Mouse (Mus musculus) brain, embryonic 14.5 days (tissue): Measurements from ENCODE around the gene Ano6. TPM values are rescaled to one million over a fixed set of nuclear protein-coding genes. Genes with fewer than 3 reads are reported as not detected.

ENCODE experiments used
- DNase-seq: peaks from one replicate; pipeline ENCODE4 v3.0.0-alpha.2; 2011; ENCODE audit warnings: low read depth
- CTCF ChIP-seq: fragments of 200-500 bp; IDR thresholded peaks from 2 replicates; pipeline ENCODE4 v1.5.1; 2012; ENCODE audit warnings: inconsistent platforms, mild to moderate bottlenecking, moderate library complexity, borderline replicate concordance; ENCODE audit not compliant: insufficient read depth, insufficient read length; ENCODE audit errors: extremely low read depth
- POLR2A ChIP-seq: fragments of 200-500 bp; IDR thresholded peaks from 2 replicates; pipeline ENCODE4 v1.6.1; 2012; ENCODE audit warnings: mild to moderate bottlenecking, inconsistent platforms, borderline replicate concordance; ENCODE audit not compliant: poor library complexity, insufficient read depth, insufficient read length, severe bottlenecking; ENCODE audit errors: extremely low read depth
- polyA plus RNA-seq: library from polyadenylated mRNA; depleted of rRNA; stranded (reverse); fragments of >200 nt; gene quantifications from 2 replicates; pipeline ENCODE4 v1.2.3, GENCODE M21; 2012

The Ano6 gene
- polyA plus RNA-seq, 1 experiment, result 32.5 TPM

GRCm38 (mm10) chr15:95789562-95790528, 798 bp upstream of the Ano6 start:
- TF ChIP-seq CTCF, result no peak
- no peak for TF ChIP-seq POLR2A
- DNase-seq, result peak; percentile 70

- DNase-seq, result peak; percentile 40
- TF ChIP-seq CTCF (no peak), POLR2A (no peak)
Measured at GRCm38 (mm10) chr15:95791141-95791791, 623 bp downstream of the Ano6 start.

GRCm38 (mm10) chr15:95791855-95792254, 1.2 kb downstream of the Ano6 start:
- DNase-seq, result no peak
- no peak for TF ChIP-seq CTCF
- TF ChIP-seq POLR2A, result no peak

GRCm38 (mm10) chr15:95792261-95793260, 1.9 kb downstream of the Ano6 start:
- peak; percentile 43 for DNase-seq
- TF ChIP-seq POLR2A (no peak), CTCF (peak; percentile 66)

DNA sequence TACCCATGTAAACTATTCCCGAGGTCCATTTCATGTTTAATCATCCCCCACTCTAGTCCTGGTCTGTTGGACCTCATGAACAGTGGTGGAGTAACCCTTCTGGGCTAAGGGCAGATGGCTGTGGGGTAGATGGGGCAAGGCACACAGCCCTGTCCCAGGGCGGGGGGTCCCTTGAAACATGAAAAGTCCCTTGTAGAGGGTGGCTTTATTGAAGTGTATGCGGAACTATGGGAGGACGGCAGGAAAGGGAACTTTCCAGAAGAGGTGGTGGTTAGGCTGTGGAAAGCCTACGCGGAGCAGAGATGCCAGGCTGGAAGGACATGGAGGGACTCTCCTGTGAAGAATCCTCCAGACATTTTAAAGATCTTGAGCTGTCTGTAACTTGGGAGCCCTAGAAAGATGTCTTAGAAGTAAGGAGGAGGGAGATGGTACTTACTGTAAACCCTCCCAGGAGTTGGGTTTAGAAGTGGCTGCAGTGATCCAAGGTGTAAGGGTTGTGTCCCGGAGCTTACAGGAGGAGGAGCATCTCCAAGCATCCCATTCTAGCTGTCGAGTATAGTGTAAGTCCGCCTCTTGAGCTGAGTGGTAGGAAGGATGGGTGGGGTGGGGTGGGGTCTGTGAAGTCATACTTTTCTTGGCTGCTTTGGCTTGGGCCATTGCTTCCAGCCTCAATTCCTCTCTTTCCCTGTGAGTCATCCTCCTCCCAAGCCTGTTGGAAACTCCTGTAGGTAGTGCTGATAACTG, 3.3 kb downstream of the Ano6 start:
- TF ChIP-seq POLR2A (no peak), CTCF (no peak)
- DNase-seq, result no peak

- no peak for TF ChIP-seq POLR2A
- no peak for TF ChIP-seq CTCF
- DNase-seq, result no peak
Measured at GRCm38 (mm10) chr15:95794611-95795565, 4.2 kb downstream of the Ano6 start.

- TF ChIP-seq CTCF (no peak), POLR2A (no peak)
- DNase-seq, result peak; percentile 67
Measured at GRCm38 (mm10) chr15:95796062-95796461, 5.4 kb downstream of the Ano6 start.

DNA sequence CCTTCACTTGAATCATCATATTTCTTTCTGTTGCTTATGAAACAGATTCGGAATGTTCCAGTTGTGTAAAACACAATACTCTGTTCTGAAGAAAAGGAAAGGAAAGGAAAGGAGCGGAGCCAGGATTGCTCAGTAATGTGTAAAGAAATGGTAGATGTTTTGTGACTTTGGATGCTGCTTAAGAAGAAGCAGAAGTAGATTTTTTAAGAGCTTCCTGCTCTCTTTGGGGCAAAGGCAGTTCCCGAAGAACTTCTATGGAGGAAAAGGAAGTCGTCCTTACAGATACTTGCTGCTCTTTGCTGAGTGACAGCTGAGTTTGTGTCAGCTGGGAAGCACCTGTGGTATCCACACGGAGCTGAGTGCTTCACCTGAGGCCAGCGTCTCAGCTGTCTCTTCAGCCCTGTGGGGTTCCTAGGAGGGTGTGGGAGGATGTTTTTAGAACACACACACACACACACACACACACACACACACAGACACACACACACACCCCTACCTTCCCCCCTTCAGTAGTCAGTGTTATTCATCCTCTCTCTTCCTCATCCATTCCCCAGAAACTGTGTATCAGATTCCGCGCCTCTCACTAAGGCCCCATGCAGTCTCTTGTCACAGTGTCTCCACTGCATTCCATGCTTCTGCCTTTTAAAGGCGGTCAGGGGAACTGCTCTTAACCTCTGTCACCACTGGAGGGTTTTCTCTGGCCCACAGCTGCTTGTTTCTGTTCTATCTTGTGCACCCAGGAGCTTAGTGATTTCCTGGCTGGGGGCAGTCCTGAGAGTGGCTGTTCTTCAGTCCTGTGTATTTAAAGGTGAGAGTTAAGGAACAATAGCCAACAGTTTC, 6.7 kb downstream of the Ano6 start:
- TF ChIP-seq POLR2A (no peak), CTCF (no peak)
- no peak for DNase-seq

- DNase-seq, result no peak
- TF ChIP-seq CTCF (no peak), POLR2A (no peak)
Measured at GRCm38 (mm10) chr15:95798266-95798665, 7.6 kb downstream of the Ano6 start.

DNA sequence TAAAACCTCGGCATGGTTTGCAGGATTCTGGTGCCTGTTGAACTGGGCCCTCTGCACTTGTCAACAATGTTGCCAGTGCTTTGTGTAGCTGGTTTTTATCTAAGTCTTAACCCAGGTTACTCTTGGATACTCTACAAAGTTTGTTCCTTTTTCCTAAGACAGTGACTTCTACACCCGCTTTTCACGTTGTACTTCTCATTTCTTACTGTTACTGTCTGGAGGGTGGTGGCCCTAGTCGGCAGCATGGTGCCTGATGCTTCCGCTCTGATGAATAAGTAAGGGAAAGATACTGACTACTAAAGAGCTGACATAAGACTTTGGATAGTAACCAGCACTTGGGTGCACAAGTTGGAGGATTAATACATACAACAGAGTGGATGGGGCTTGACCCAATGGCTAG, 9.0 kb downstream of the Ano6 start:
- TF ChIP-seq POLR2A (no peak), CTCF (no peak)
- no peak for DNase-seq
